Mouse (Mus musculus) induced T-regulatory cell, adult 2 months (primary cell): Measurements from ENCODE around the gene Shisa4.

ENCODE experiments used
- DNase-seq: peaks from one replicate; pipeline ENCODE4 v3.0.0-alpha.2; 2012; ENCODE audit warnings: low read depth

The Shisa4 gene

GRCm38 (mm10) chr1:135366380-135366779, 8.7 kb downstream of the Shisa4 start:
- DNase-seq, result no peak

GRCm38 (mm10) chr1:135363446-135363845, 11.6 kb downstream of the Shisa4 start:
- no peak for DNase-seq

GRCm38 (mm10) chr1:135362115-135362514, 12.9 kb downstream of the Shisa4 start:
- DNase-seq, result no peak

- no peak for DNase-seq
These were observed 13.5 kb downstream of the Shisa4 start for GRCm38 (mm10) chr1:135361491-135361890.

- no peak for DNase-seq
These were observed 16.0 kb downstream of the Shisa4 start for GRCm38 (mm10) chr1:135359071-135359470.

- DNase-seq, result no peak
These were observed 23.1 kb downstream of the Shisa4 start for GRCm38 (mm10) chr1:135351953-135352352.

GRCm38 (mm10) chr1:135347498-135348169, 27.4 kb downstream of the Shisa4 start:
- DNase-seq, result no peak

GRCm38 (mm10) chr1:135346891-135347290, 28.1 kb downstream of the Shisa4 start:
- no peak for DNase-seq

GRCm38 (mm10) chr1:135344026-135344425, 31.0 kb downstream of the Shisa4 start:
- no peak for DNase-seq

GRCm38 (mm10) chr1:135341947-135342346, 33.1 kb downstream of the Shisa4 start:
- no peak for DNase-seq

GRCm38 (mm10) chr1:135330578-135330977, 44.5 kb downstream of the Shisa4 start:
- DNase-seq, result no peak

GRCm38 (mm10) chr1:135328368-135328767, 46.7 kb downstream of the Shisa4 start:
- DNase-seq, result no peak

GRCm38 (mm10) chr1:135325934-135326333, 49.1 kb downstream of the Shisa4 start:
- no peak for DNase-seq

- no peak for DNase-seq
These were observed 50.5 kb downstream of the Shisa4 start, which contains the start of gene Lmod1 for GRCm38 (mm10) chr1:135324571-135324970. Lmod1 (plus strand) TSS chr1:135324807.

- no peak for DNase-seq
These were observed 51.6 kb downstream of the Shisa4 start for GRCm38 (mm10) chr1:135323367-135323901.
